Mouse (Mus musculus) embryonic fibroblast, embryonic 13.5 days (primary cell): Measurements from ENCODE around the gene Fkbp5.

Source experiments
- CTCF ChIP-seq: IDR thresholded peaks from 2 replicates; pipeline ENCODE4 v1.5.1; 2011; ENCODE audit warnings: mild to moderate bottlenecking, control low read depth, low read length, moderate library complexity, borderline replicate concordance; ENCODE audit not compliant: insufficient read depth
- POLR2A ChIP-seq: IDR thresholded peaks from 2 replicates; pipeline ENCODE4 v1.6.1; 2011; ENCODE audit warnings: low read depth, mild to moderate bottlenecking, control low read depth, low read length, moderate library complexity

DNA sequence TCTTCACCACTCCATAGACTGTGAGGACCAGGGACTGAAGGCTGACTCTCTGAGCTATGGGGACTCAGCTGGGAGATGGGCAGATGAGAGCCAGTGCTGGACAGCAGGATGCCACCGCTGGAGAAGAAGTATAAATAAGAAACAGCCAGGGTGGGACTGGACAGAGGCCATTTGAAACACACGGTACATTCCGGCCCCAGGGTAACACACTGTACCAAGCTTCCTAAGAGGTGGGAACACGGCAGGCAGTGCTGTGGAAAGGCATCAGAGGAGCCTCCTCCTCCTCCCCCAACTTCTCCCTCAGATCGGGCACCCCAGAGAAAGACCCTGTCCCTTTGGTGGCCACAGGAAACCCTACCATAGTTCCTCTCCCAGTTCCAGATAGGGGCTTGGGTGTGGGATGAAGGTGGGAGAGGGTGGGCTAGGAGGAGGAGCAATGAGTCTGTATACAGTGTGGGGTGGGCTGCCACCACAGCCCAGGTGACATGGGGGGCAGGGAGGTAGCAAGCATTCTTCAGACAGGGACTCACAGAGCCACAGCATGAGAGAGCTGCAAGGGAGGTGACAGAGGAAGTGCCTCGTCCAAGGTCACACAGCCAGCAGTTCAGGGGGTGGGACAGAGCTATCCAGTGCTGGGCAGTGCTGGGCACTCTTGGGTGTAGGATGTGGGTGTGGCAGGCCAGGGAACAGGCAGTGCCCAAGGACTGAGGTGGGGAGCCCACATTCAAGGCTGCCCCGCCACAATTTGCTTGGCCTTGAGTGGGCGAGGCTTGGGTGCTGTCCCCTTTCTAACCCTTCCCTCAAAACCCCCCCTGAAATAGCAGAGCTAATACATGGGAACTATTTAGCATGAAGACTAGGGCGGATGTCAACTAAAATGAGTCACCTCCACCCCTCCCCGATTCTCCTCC lies 1.6 kb downstream of the Fkbp5 start:
- no peak for TF ChIP-seq CTCF
- TF ChIP-seq POLR2A: no peak
